Mouse (Mus musculus) lung, postnatal 25 days (tissue): ENCODE results near the gene Nr1h4.

Source experiments
- DNase-seq: peaks from one replicate; pipeline ENCODE4 v3.0.0; 2022; ENCODE audit warnings: low spot score

Nr1h4 gene

DNA sequence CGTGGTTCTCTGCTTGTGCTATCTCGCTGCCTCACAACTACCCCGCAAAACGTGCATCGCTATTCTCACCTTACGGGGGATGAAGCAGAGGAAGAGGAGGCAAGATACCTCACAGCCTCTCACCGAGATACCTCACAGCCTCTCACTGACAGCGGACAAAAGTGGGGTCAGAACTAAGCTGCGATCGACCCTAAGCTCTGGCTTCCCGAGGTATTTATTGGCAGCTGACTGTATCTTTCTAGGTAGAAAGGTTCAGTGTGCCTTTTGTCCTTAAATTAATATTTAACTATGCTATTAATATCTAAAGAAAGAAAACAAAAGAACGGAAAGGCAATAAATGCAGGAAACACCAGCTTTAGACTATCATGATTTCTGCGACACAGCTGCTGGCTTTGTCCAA, 100.6 kb downstream of the Nr1h4 start:
- DNase-seq: no peak

DNA sequence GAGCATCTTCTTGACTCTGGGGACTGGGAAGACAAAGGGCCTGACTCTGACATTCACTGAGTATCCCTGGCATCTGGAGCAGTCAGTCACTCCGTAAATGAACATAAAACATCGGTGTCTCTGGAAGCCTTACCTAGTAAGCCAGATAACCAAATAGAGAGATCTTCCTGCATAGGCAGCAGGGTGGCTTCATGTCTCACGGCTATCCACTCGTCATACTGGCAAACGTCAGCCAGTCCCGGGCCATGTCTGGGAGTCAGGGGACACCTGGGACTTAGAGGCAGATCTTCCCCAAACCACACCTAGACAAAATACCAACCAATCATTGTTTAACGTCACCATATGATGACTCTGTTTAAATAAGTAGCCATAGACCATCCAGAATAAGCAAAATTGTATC, 102.6 kb downstream of the Nr1h4 start:
- DNase-seq: no peak

- no peak for DNase-seq
Measured at GRCm38 (mm10) chr10:89424800-89425393, 108.5 kb downstream of the Nr1h4 start.

GRCm38 (mm10) chr10:89424217-89424616, 109.2 kb downstream of the Nr1h4 start:
- DNase-seq: no peak

GRCm38 (mm10) chr10:89423164-89423778, 110.1 kb downstream of the Nr1h4 start:
- DNase-seq: no peak

GRCm38 (mm10) chr10:89422504-89423158, 110.8 kb downstream of the Nr1h4 start:
- DNase-seq: no peak

DNA sequence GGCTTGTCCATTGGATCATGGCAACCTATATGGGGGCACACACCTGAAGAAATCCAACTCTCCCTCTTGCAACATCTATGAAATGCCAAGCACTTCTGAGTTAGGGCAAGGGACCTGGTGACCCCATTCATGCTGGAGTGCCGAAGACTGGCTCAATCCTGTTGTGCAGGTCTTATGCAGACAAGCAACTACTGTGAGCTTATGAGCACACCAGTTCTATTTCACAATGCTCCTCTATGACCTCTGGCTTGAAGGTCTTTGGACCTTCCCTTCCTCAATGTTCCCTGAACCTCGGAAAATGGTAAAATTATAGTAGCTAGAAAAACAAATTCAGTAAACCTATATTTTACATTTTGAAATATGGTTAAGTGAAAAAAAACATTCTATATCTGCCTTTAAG, 115.4 kb downstream of the Nr1h4 start:
- no peak for DNase-seq

- DNase-seq: no peak
Measured at GRCm38 (mm10) chr10:89415478-89415877, 117.9 kb downstream of the Nr1h4 start.

- DNase-seq: no peak
Measured at GRCm38 (mm10) chr10:89407551-89407950, 125.8 kb downstream of the Nr1h4 start.

DNA sequence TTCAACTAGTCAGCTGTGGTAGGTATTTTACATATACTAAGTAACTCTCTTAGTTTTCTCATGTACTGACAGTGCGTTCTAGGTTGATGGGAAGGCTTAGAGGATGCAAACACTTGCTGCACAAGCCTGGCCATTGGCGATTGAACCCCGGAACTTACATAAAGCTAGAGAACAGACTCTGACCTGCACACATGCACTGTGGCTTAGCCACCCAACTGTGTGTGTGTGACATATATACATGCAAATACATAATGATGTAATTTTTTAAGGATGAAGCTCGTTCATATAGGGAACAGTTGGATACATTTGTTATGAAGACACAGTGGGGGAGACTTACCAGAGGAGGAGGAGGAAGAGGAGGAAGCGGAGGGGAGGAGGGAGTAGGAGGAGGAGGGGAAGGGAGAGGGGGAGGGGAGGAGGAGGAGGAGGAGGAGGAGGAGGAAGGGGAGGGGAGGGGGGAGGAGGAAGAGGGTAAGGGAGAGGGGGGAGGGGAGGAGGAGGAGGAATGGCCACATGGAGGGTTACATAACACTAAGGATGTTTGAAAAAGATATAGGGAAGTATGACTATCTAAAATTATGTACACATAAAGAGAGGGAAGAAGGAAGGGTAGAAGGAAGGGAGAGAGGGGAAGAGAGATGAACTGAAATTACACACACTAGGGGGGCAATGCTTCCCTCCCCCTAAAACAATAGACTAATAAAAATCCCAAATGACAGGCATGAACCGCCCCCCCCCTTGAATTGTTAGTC, 126.5 kb downstream of the Nr1h4 start:
- no peak for DNase-seq

DNA sequence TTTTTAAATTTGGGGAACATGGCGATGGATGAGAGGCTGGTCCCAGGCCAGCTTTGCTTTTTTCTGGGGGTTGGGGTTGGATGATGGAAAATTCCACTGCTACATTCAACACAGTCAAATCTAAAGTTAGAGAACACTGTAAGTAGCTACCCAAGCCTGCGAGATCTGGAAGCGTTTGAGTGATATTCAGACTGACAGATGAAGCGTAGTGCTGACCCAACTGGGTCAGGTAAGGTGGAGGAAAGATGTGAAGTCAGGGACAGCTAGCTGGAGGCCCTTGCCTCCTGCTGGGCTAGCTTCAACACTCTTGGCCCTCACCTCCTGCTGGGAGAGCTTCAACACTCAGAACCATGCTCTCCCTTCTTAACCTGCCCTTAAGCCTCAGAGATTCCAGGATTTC, 128.4 kb downstream of the Nr1h4 start:
- DNase-seq: no peak
